Mouse (Mus musculus): ENCODE data around the gene 3110082I17Rik. TPM values are rescaled to one million over a fixed set of nuclear protein-coding genes. Genes with fewer than 3 reads are reported as not detected.

3110082I17Rik gene
- polyA plus RNA-seq, 1 experiment = 7.1 TPM

DNA sequence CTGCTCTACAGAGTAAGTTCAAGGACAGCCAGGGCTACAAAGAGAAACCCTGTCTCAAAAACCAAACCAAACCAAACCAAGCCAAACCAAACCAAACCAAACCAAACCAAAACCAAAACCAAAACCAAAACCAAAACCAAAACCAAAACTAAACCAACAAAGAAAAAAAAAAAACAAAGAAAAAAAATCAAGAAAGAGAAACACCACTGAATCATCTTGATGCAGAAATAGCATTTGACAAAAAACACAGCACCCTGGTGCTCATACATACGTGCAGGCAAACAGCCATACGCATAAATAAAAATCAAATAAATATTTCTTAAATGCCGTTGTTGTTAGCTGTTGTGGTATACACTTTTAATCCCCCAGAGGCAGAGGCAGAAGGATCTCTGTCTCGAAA, 149.8 kb downstream of the 3110082I17Rik start:
- Histone ChIP-seq H3K27me3 (ENCODE audit: control insufficient read depth, insufficient read depth, low read length) (no peaks in the 10 kb centered on the region), H3K4me1 (ENCODE audit: control insufficient read depth, insufficient read depth, low read length) (peaks cover 5% of the 10 kb centered on the region; the same call in 1 of the 2 replicates), H3K27ac (ENCODE audit: insufficient read depth, low read length) (no peak overlapping the region), H3K4me3 (replicated peaks; ENCODE audit: insufficient read depth, low read depth, low read length) (no peak overlapping the region)
- TF ChIP-seq POLR2A (IDR thresholded peaks at IDR 0.05; ENCODE audit: borderline replicate concordance, insufficient read depth, low read length) = no peak
- TF ChIP-seq CTCF (IDR thresholded peaks at IDR 0.05; ENCODE audit: borderline replicate concordance, insufficient read depth, low read depth, low read length) = no peak
- WGBS = 89% methylated on average over 4 of the region's 4 CpGs
- no peak for DNase-seq

GRCm38 (mm10) chr5:139309946-139310345, 150.4 kb downstream of the 3110082I17Rik start:
- Histone ChIP-seq H3K4me3 (replicated peaks; ENCODE audit: insufficient read depth, low read depth, low read length) (no peak overlapping the region), H3K4me1 (ENCODE audit: control insufficient read depth, insufficient read depth, low read length) (peaks cover 5% of the 10 kb centered on the region; the same call in 1 of the 2 replicates), H3K27ac (ENCODE audit: insufficient read depth, low read length) (no peak overlapping the region), H3K27me3 (ENCODE audit: control insufficient read depth, insufficient read depth, low read length) (no peaks in the 10 kb centered on the region)
- no peak for DNase-seq
- TF ChIP-seq CTCF (IDR thresholded peaks at IDR 0.05; ENCODE audit: borderline replicate concordance, insufficient read depth, low read depth, low read length) (no peak), POLR2A (IDR thresholded peaks at IDR 0.05; ENCODE audit: borderline replicate concordance, insufficient read depth, low read length) (no peak)
- 78% methylated on average over 3 of the region's 3 CpGs for WGBS

Other genes starting within 250 kb of the 3110082I17Rik start
- 106 and 114 TPM in 2 replicates for gene Get4, start 208.2 kb downstream of the 3110082I17Rik start, polyA plus RNA-seq (2012; rRNA removed)
- 156 and 163 TPM in 2 replicates for gene Adap1, start 134.9 kb downstream of the 3110082I17Rik start, polyA plus RNA-seq (2012; rRNA removed)
- 87.4 and 91.1 TPM in 2 replicates for gene Cox19, start 109.1 kb downstream of the 3110082I17Rik start, polyA plus RNA-seq (2012; rRNA removed)
- gene Cyp2w1, start 107.9 kb downstream of the 3110082I17Rik start, polyA plus RNA-seq (2012; rRNA removed) = not detected in 2 replicates
- 16.4 and 17.3 TPM in 2 replicates for gene Gpr146, start 82.8 kb downstream of the 3110082I17Rik start, polyA plus RNA-seq (2012; rRNA removed)
- gene C130050O18Rik, start 55.2 kb downstream of the 3110082I17Rik start, polyA plus RNA-seq (2012; rRNA removed) = 0.21 and 0.25 TPM in 2 replicates
- 4.0 and 4.4 TPM in 2 replicates for gene Gper1, start 37.4 kb downstream of the 3110082I17Rik start, polyA plus RNA-seq (2012; rRNA removed)
- 37.1 and 42.8 TPM in 2 replicates for gene Zfand2a, start 24.0 kb upstream of the 3110082I17Rik start, polyA plus RNA-seq (2012; rRNA removed)
- gene Uncx, start 83.0 kb upstream of the 3110082I17Rik start, polyA plus RNA-seq (2012; rRNA removed) = 38.1 and 38.8 TPM in 2 replicates